Comparison of ENCODE assay signal across 9 mouse cellular contexts in genomic region chr14:73503237-73503933, GRCm38 (mm10). TPM values are rescaled to one million over a fixed set of nuclear protein-coding genes. Genes with fewer than 3 reads are reported as not detected.
DNase-seq lines count a peak whose midpoint lies in the region; ATAC-seq and TF ChIP-seq lines count a peak whose summit lies in the region.
"Had no signal": no experiment of that assay in that cellular context is flagged by ENCODE, and none has a peak within 500 bp of the region (broad histone marks: within the 10 kb centered on the region; RNA-seq: fewer than 3 reads in every experiment).

No protein-coding gene starts in this region.

- peak; percentile 84 for DNase-seq in heart, adult 11 months
- DNase-seq in heart, postnatal 36 days: no peak
- DNase-seq in neural tube, embryonic 11.5 days (ENCODE audit: low spot score): no peak
- DNase-seq in neural tube, embryonic 10.5 days (ENCODE audit: extremely low spot score, low spot score): no peak
- DNase-seq in intestine, embryonic 14.5 days (ENCODE audit: low spot score): no peak
- DNase-seq in stomach, postnatal 0 days (ENCODE audit: low spot score): no peak
- DNase-seq in spleen, postnatal 4 days (ENCODE audit: low spot score in 2 of 2): no peak
- no peak for DNase-seq in ovary, postnatal 14 days (ENCODE audit: low spot score)
- DNase-seq: thymus, postnatal 36 days had no signal

- 0 out of 2 replicates have a peak, but pooled peaks cover 3% of the 10 kb centered on the region for H3K4me1 ChIP-seq in neural tube, embryonic 11.5 days (ENCODE audit: control insufficient read depth, insufficient read depth, low read length)
- H3K4me1 ChIP-seq in intestine, embryonic 14.5 days (replicated peaks; ENCODE audit: control insufficient read depth, insufficient read depth, low read length): no peaks in the 10 kb centered on the region
- no peaks in the 10 kb centered on the region for H3K4me1 ChIP-seq in stomach, postnatal 0 days (replicated peaks; ENCODE audit: control insufficient read depth, insufficient read depth)

- no peak for TF ChIP-seq EP300 in stomach, postnatal 0 days (optimal IDR thresholded peaks at IDR 0.05)

- H3K27me3 ChIP-seq in neural tube, embryonic 11.5 days (ENCODE audit: control insufficient read depth, insufficient read depth, low read length): no peaks in the 10 kb centered on the region
- no peaks in the 10 kb centered on the region for H3K27me3 ChIP-seq in intestine, embryonic 14.5 days (replicated peaks; ENCODE audit: control insufficient read depth, insufficient read depth, low read length)
- H3K27me3 ChIP-seq in stomach, postnatal 0 days (ENCODE audit: control insufficient read depth, insufficient read depth, low read length): no peaks in the 10 kb centered on the region

- no peaks in the 10 kb centered on the region for H3K36me3 ChIP-seq in neural tube, embryonic 11.5 days (ENCODE audit: control insufficient read depth, insufficient read depth, low read length)
- no peaks in the 10 kb centered on the region for H3K36me3 ChIP-seq in intestine, embryonic 14.5 days (ENCODE audit: control insufficient read depth, insufficient read depth, low read length)
- no peaks in the 10 kb centered on the region for H3K36me3 ChIP-seq in stomach, postnatal 0 days (ENCODE audit: control insufficient read depth, insufficient read depth, low read length)

- no peak overlapping the region for H3K4me2 ChIP-seq in neural tube, embryonic 11.5 days (ENCODE audit: low read depth)
- no peak overlapping the region for H3K4me2 ChIP-seq in intestine, embryonic 14.5 days (ENCODE audit: low read length)
- H3K4me2 ChIP-seq in stomach, postnatal 0 days (replicated peaks; ENCODE audit: low read depth): no peak overlapping the region

- WGBS in neural tube, embryonic 11.5 days: 68% methylated on average over 13 of the region's 13 CpGs
- 67% methylated on average over 13 of the region's 13 CpGs for WGBS in intestine, embryonic 14.5 days
- WGBS in stomach, postnatal 0 days: 46% methylated on average over 13 of the region's 13 CpGs

- no peak overlapping the region for H3K27ac ChIP-seq in neural tube, embryonic 11.5 days (ENCODE audit: low read depth, low read length)
- H3K27ac ChIP-seq in intestine, embryonic 14.5 days (ENCODE audit: low read depth): peak overlapping the region; percentile 52; the same call in 1 of the 2 replicates
- peak overlapping the region; percentile 71; the same call in 1 of the 2 replicates for H3K27ac ChIP-seq in stomach, postnatal 0 days (replicated peaks)

- intact Hi-C loops in heart, postnatal 36 days (cut with DNase I): loop anchor here (1.0 to 2.0 kb wide), 2 partner anchors 17 to 27 kb away; no protein-coding TSS in a partner anchor

- H3K9me3 ChIP-seq in neural tube, embryonic 11.5 days (ENCODE audit: control insufficient read depth, low read length): no peaks in the 10 kb centered on the region
- H3K9me3 ChIP-seq in intestine, embryonic 14.5 days (ENCODE audit: control insufficient read depth, low read length): no peaks in the 10 kb centered on the region
- H3K9me3 ChIP-seq in stomach, postnatal 0 days (ENCODE audit: control insufficient read depth, low read length): no peaks in the 10 kb centered on the region

- no peak overlapping the region for H3K4me3 ChIP-seq in neural tube, embryonic 11.5 days (ENCODE audit: low read depth, low read length)
- no peak overlapping the region for H3K4me3 ChIP-seq in intestine, embryonic 14.5 days (ENCODE audit: low read depth, low read length)
- no peak overlapping the region for H3K4me3 ChIP-seq in stomach, postnatal 0 days (ENCODE audit: low read depth, low read length)

- no peak overlapping the region for H3K9ac ChIP-seq in neural tube, embryonic 11.5 days (ENCODE audit: low read length)
- no peak overlapping the region for H3K9ac ChIP-seq in intestine, embryonic 14.5 days (ENCODE audit: low read length)
- no peak overlapping the region for H3K9ac ChIP-seq in stomach, postnatal 0 days (ENCODE audit: low read length)

- no peak for TF ChIP-seq CTCF in stomach, postnatal 0 days (IDR thresholded peaks at IDR 0.05; ENCODE audit: low read depth)

- ATAC-seq in neural tube, embryonic 11.5 days (ENCODE audit: insufficient read depth, low FRiP score, low TSS enrichment): peak; percentile 65; the same call in 1 of the 2 replicates
- peak; percentile 67 for ATAC-seq in intestine, embryonic 14.5 days (replicated peaks; ENCODE audit: low FRiP score, low TSS enrichment, low read depth)
- ATAC-seq in stomach, postnatal 0 days (ENCODE audit: low FRiP score, low TSS enrichment): no peak

RNA-seq across cellular contexts. Expression of gene Med4, which starts 6.4 kb away (rescaled TPM):
- total RNA-seq in heart, postnatal 36 days (2021): 10 to 100 TPM; 21.4 to 23.9 TPM
- 96.7 and 101 TPM in 2 replicates for polyA plus RNA-seq in neural tube, embryonic 11.5 days (2014; fragmentation: Nextera tagmentation; extraction: Ambion mirVana)
- polyA plus RNA-seq in intestine, embryonic 14.5 days (2014; fragmentation: Nextera tagmentation; extraction: Ambion mirVana): 76.2 and 87.2 TPM in 2 replicates
- polyA plus RNA-seq in stomach, postnatal 0 days (2015; fragmentation: Nextera tagmentation; extraction: Ambion mirVana): 39.4 and 39.5 TPM in 2 replicates

RNA-seq across cellular contexts. Expression of gene Sucla2, which starts 21.7 kb away (rescaled TPM):
- total RNA-seq in heart, postnatal 36 days (2021): 100 to 1,000 TPM; 830 to 889 TPM
- 112 and 117 TPM in 2 replicates for polyA plus RNA-seq in neural tube, embryonic 11.5 days (2014; fragmentation: Nextera tagmentation; extraction: Ambion mirVana)
- polyA plus RNA-seq in intestine, embryonic 14.5 days (2014; fragmentation: Nextera tagmentation; extraction: Ambion mirVana): 110 and 117 TPM in 2 replicates
- 98.9 and 101 TPM in 2 replicates for polyA plus RNA-seq in stomach, postnatal 0 days (2015; fragmentation: Nextera tagmentation; extraction: Ambion mirVana)

RNA-seq across cellular contexts. Expression of gene Nudt15, which starts 44.7 kb away (rescaled TPM):
- total RNA-seq in heart, postnatal 36 days (2021): 1 to 10 TPM; 6.1 to 7.6 TPM
- 9.9 and 13.1 TPM in 2 replicates for polyA plus RNA-seq in neural tube, embryonic 11.5 days (2014; fragmentation: Nextera tagmentation; extraction: Ambion mirVana)
- polyA plus RNA-seq in intestine, embryonic 14.5 days (2014; fragmentation: Nextera tagmentation; extraction: Ambion mirVana): 7.2 TPM in 2 replicates
- polyA plus RNA-seq in stomach, postnatal 0 days (2015; fragmentation: Nextera tagmentation; extraction: Ambion mirVana): 2.6 and 2.8 TPM in 2 replicates
